Mouse (Mus musculus) midbrain, embryonic 16.5 days (tissue): Measurements from ENCODE around the gene Baat. TPM values are rescaled to one million over a fixed set of nuclear protein-coding genes. Genes with fewer than 3 reads are reported as not detected.
"Not testable (repeated sequence)": the region's sequence is repeated elsewhere in the genome, so short reads cannot be mapped to it uniquely, and the experiment has no call there.

Source experiments
- ATAC-seq: fragments of 200-750 bp; cut with Nextera tagmentation; 2 replicates; pipeline ENCODE4 v1.8.0; 2017; ENCODE audit warnings: moderate TSS enrichment
- H3K27ac ChIP-seq: fragments of 300-500 bp; sonication (generic); 2 replicates; pipeline ENCODE4 v1.5.1; 2014; ENCODE audit warnings: mild to moderate bottlenecking, low read length, mixed read lengths
- H3K27me3 ChIP-seq: fragments of 300-500 bp; sonication (generic); 2 replicates; pipeline ENCODE4 v1.6.1; 2014; ENCODE audit warnings: low read depth, low read length, mixed read lengths; ENCODE audit not compliant: control insufficient read depth, insufficient read depth
- H3K36me3 ChIP-seq: fragments of 300-500 bp; sonication (generic); 2 replicates; pipeline ENCODE4 v1.6.1; 2014; ENCODE audit warnings: mild to moderate bottlenecking, low read length, moderate library complexity, mixed read lengths; ENCODE audit not compliant: control insufficient read depth, insufficient read depth
- H3K4me1 ChIP-seq: fragments of 300-500 bp; sonication (generic); 2 replicates; pipeline ENCODE4 v1.6.1; 2014; ENCODE audit warnings: mild to moderate bottlenecking, low read length, mixed read lengths; ENCODE audit not compliant: control insufficient read depth, insufficient read depth
- H3K4me2 ChIP-seq: fragments of 300-500 bp; sonication (generic); 2 replicates; pipeline ENCODE4 v1.6.1; 2014; ENCODE audit warnings: mild to moderate bottlenecking, low read length, mixed read lengths
- H3K4me3 ChIP-seq: fragments of 300-500 bp; sonication (generic); 2 replicates; pipeline ENCODE4 v1.5.1; 2014; ENCODE audit warnings: low read depth, mild to moderate bottlenecking, low read length, moderate library complexity, mixed read lengths
- H3K9ac ChIP-seq: fragments of 300-500 bp; sonication (generic); 2 replicates; pipeline ENCODE4 v1.6.1; 2014; ENCODE audit warnings: low read depth, low read length, mixed read lengths
- H3K9me3 ChIP-seq: fragments of 300-500 bp; sonication (generic); replicated peaks from 2 replicates; pipeline ENCODE4 v1.6.1; 2014; ENCODE audit warnings: mild to moderate bottlenecking, low read length, mixed read lengths; ENCODE audit not compliant: control insufficient read depth, poor library complexity, severe bottlenecking
- WGBS: fragments of 180-500 bp; shearing (Covaris S2); extraction: QIAGEN DNeasy Blood & Tissue Kit; methylation state at CpG from one replicate; pipeline ENCODE4 v1.1.7; 2014; 5-methylcytosine and 5-hydroxymethylcytosine counted together
- polyA plus RNA-seq: library from polyadenylated mRNA; unstranded; fragments of >200 nt; fragmentation: Nextera tagmentation; extraction: Ambion mirVana; gene quantifications from 2 replicates; pipeline ENCODE4 v1.2.1, GENCODE M21; 2015

Gene Baat
- polyA plus RNA-seq, 1 experiment from 2014 or later = 0.18 TPM

DNA sequence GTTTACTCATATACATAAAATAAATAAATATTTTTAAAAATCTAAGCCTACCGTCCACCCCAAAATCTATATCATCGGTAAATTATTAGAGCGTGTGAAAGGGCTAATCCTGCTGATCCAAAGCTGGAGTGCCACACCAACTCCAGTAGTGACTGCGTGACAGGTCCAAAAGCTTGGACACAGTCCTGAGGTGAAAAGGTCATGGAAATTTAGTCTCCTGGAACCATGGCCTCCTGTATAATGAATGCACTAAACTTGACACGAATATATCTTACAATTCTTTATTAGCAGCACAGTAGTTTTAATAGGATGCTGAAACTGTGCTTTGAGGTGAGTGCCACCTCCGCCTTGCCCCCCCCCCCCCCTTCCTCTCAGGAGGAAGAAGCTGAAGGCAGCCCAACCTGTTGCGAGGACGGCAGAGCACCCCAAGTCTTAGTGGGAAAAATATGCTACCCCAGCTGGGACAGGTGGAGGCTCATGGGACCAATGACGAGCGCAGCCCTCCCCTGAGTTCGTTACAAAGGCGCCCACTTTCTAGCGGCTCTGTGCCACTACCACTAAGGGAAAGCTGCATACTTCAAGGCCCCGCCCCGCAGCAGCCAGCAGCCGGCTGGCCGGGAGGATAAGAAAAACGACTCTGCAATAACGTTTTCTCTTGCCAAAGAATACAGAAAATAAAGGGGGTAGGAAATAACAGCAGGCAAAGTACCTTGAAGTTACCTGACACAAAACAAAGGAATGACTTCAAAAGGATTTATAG lies 28.1 kb downstream of the Baat start:
- Histone ChIP-seq H3K4me2 (peak overlapping the region; percentile 61), H3K27me3 (no peaks in the 10 kb centered on the region), H3K36me3 (no peaks in the 10 kb centered on the region), H3K4me1 (peaks cover 3% of the 10 kb centered on the region), H3K9me3 (no peaks in the 10 kb centered on the region), H3K27ac (no peak overlapping the region), H3K4me3 (peak overlapping the region; percentile 28), H3K9ac (peak overlapping the region; percentile 41; the same call in 1 of the 2 replicates)
- ATAC-seq = peak; percentile 54; the same call in 1 of the 2 replicates
- 19% methylated on average over 19 of the region's 19 CpGs for WGBS

DNA sequence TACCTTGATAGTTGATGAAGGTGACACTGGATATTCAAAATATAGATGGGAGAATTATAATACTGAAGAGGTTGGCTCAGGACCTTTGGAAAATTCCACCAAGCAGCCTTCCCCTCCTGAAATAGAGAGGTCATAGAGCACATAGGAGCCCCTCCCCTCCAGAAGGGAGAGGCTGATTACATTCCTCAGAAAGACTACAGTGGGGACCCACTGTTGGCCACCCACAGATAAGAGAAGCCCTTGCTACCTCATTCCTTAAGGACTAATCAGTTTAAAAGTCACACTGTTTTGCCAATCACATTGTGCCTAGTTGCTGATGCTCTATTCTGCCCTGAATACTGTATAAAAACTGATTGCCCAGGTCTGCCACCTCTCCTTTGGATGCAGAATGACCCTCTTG lies 31.8 kb downstream of the Baat start:
- Histone ChIP-seq H3K27ac (no peak overlapping the region), H3K9ac (no peak overlapping the region), H3K27me3 (no peaks in the 10 kb centered on the region), H3K36me3 (no peaks in the 10 kb centered on the region), H3K4me1 (peaks cover 3% of the 10 kb centered on the region), H3K4me3 (no peak overlapping the region), H3K4me2 (no peak overlapping the region), H3K9me3 (no peaks in the 10 kb centered on the region)
- ATAC-seq = no peak

DNA sequence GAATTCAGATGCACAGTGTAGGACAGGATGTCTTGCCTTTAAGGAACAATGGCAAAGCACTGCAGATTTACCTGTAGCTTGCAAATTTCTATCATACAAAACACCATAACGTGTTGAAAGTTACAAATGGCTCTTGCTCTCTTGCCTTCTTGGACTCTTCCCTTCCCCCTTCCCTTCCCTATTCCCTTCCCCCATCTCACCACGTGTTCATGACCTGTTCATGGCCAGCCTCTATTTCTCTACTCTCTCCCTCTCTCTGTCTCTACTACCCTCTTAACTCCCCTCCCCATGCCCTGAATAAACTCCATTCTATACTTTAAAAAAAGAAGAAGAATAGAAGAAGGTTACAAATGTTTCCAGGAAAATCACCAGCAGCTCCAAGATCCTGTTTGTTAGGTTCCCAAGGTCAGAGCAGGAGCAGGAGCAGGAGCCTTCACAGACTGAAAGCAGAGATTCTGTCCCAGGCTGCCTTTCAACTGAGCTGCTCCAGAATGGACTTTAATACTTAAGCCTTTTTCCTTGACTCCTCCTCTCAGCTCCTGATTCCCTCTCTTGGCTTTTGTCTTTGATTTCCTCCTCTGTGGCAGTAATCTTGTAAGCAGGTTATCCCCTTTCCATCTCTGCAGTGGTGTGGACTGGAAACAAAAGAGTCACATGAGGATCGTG lies 32.8 kb downstream of the Baat start, which contains the start of gene Acnat1:
Gene Acnat1, minus strand, starts transcription at position 478 of the 666 bp plus-strand sequence.
- Histone ChIP-seq H3K27ac (no peak within 1 kb of the TSS), H3K4me3 (no peak within 1 kb of the TSS), H3K36me3 (no peaks in the 10 kb centered on the region), H3K9ac (no peak within 1 kb of the TSS), H3K27me3 (no peaks in the 10 kb centered on the region), H3K9me3 (no peaks in the 10 kb centered on the region), H3K4me2 (no peak within 1 kb of the TSS), H3K4me1 (peaks cover 3% of the 10 kb centered on the region)
- WGBS = 38% methylated on average over 3 of the region's 3 CpGs
- no peak for ATAC-seq

DNA sequence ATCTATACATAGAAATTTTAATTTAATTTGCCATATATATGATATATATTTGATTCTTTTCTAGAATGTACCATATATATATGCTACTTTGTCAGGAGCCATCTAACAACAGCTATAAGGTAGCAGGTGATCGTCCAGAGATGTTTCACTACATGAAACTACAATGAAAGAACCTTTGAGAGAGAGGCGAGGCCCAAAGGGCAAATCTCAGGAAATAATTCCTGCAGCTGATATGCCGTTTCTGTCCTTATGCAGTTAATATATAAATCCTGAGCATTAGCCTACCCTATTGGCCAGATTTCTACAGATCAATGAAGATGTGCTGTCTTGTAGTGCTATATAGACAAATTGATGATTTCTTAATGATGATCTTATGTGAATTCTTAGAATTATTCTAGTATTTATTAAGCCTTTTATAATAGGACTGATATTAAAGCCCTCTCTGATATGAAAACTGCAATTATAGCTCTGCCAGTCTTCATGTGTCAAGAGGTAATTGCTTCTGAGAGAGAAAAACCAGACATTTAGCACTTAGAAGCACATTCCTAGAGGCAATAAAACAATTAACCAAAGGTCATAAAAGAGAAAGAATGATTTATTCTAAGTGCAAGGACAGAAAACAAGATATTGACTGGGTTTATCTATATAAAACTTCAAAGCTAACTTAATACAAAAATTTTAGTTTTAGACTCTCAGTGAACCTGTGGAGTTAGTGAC lies 36.8 kb downstream of the Baat start:
- Histone ChIP-seq H3K36me3 (no peaks in the 10 kb centered on the region), H3K9ac (no peak overlapping the region), H3K27me3 (no peaks in the 10 kb centered on the region), H3K4me3 (no peak overlapping the region), H3K27ac (no peak overlapping the region), H3K9me3 (no peaks in the 10 kb centered on the region), H3K4me1 (no peaks in the 10 kb centered on the region), H3K4me2 (no peak overlapping the region)
- 82% methylated on average over 3 of the region's 3 CpGs for WGBS
- no peak for ATAC-seq

DNA sequence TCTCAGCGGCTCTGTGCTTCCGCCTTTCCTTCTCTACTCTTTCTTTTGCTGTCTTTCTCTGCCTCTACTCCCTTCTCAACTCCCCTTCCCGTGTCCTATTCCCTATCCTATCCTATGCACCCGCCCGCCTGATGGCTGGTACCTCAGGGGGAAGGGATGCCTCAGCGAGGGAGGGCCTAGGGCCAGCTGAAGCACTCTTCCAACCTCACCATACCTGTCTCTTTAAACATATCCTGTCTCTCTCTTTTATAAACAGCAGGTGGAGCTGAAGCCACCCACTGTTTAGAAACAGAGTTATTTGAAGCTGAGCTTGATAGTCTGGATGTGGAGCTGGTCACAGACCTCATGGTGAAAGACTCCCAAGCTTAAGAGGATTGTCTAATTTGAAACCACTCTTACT lies 39.0 kb downstream of the Baat start:
- ATAC-seq = no peak
- H3K4me2 ChIP-seq = no peak overlapping the region
- H3K27me3 ChIP-seq = no peaks in the 10 kb centered on the region
- no peaks in the 10 kb centered on the region for H3K36me3 ChIP-seq
- H3K9ac ChIP-seq = no peak overlapping the region
- H3K4me3 ChIP-seq = no peak overlapping the region
- no peaks in the 10 kb centered on the region for H3K4me1 ChIP-seq
- H3K27ac ChIP-seq = no peak overlapping the region
- 91% methylated on average over 6 of the region's 6 CpGs for WGBS
- H3K9me3 ChIP-seq = no peaks in the 10 kb centered on the region

DNA sequence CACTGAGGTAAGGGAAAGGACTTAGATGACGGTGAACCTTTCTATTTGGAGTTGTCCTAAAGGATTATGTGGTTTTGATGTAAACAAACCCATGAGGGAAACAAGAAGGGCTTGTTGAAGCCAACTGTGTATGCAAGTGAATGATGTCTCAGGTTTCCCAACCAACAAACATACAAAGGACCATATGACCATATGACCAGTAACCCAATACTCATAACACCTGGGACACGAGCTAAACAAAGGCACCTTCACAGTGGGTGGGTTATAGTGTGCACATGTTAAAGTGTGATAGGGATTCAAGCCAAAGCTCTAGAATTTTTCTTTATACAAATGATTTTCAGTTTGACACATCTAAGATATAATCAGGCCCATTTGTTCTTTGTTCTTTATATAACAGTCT lies 50.2 kb downstream of the Baat start:
- Histone ChIP-seq H3K27ac (no peak overlapping the region), H3K4me2 (no peak overlapping the region), H3K27me3 (no peaks in the 10 kb centered on the region), H3K4me3 (no peak overlapping the region), H3K36me3 (no peaks in the 10 kb centered on the region), H3K9ac (no peak overlapping the region), H3K4me1 (no peaks in the 10 kb centered on the region), H3K9me3 (no peaks in the 10 kb centered on the region)
- ATAC-seq = no peak
- 72% methylated on average over 2 of the region's 2 CpGs for WGBS

DNA sequence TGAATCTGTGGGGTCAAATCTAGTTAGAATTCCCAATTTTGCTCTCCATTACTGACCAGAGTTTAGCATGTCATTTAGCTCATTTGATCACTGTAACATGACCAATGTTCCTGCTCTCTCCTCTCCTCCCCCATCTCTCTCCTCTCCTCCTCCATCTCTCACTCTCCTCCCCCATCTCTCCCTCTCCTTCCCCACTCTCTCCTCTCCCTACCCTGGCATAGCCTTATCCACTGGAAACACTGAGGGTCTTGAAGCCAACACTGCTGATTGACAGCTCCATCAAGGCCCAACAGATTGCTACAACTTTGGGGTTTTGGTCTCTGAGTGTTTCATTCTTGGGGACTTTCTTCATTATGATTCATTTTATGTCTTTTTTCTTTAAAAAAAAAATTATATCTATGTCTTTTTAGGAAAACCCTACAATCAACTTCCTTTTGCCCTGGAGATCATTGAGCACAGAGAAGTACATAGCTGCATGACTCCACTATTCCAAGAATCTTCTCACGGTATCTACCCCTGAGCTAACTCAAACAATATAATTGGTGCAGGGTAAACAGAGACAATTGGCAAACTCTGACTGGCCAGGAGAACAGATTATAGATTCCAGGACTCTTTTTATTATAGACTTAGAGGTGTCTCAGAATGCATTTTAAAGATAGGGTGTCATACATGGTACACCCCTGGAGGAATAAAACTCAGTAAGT lies 54.4 kb downstream of the Baat start:
- H3K4me3 ChIP-seq = no peak overlapping the region
- no peak overlapping the region for H3K4me2 ChIP-seq
- H3K9ac ChIP-seq = no peak overlapping the region
- H3K4me1 ChIP-seq = no peaks in the 10 kb centered on the region
- no peaks in the 10 kb centered on the region for H3K9me3 ChIP-seq
- no peaks in the 10 kb centered on the region for H3K36me3 ChIP-seq
- ATAC-seq = no peak
- H3K27me3 ChIP-seq = no peaks in the 10 kb centered on the region
- WGBS = 63% methylated on average over 1 of the region's 1 CpGs
- no peak overlapping the region for H3K27ac ChIP-seq

DNA sequence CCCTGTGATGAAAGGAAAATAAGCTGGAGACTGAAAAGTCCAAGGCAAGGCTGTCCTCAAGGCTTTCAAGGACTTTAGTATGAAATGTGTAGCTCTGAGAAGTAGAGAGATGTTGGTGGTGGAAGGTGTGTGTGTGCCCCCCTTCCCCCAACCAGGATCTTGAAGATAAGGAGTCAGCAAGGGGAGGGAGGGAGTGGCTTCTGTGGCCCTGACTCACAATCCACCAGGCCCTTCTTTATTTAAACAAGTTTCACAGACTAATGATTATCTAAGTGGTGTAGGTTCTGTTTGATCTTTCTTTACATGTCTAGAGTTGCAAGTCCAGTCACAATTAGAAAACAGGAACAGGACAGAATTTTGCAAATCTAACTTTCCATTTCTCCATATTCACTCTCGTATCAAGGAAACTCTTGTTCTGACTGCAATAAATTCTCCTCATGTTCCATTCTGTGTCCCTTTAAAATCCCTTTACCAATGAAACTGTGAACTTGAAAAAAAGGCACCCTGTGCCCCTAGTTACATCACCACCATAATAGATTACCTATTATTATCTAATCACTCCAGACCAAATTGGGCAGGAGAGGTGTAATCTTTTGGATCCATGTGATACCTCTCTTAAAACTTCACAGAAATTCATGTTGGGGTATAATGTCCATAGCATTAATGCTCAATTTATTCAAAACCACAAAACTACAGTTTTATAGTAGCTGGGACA lies 55.1 kb downstream of the Baat start:
- H3K4me3 ChIP-seq, H3K27ac ChIP-seq, H3K36me3 ChIP-seq, H3K9ac ChIP-seq, H3K4me1 ChIP-seq, H3K27me3 ChIP-seq, ATAC-seq, H3K4me2 ChIP-seq, H3K9me3 ChIP-seq: not testable (repeated sequence)
- WGBS = no CpG with 5 or more reads among the region's 1 CpGs
